Mouse (Mus musculus) small intestine, adult 2 months (tissue): ENCODE measurements around the gene Igfn1. TPM values are rescaled to one million over a fixed set of nuclear protein-coding genes. Genes with fewer than 3 reads are reported as not detected.
A peak's percentile ranks its signal among the peaks of the same experiment; 100 is the strongest.

Source experiments
- H3K27ac ChIP-seq: fragments of 200-500 bp; 2 replicates; pipeline ENCODE4 v1.5.1; 2012; ENCODE audit warnings: low read depth, low read length, control low read depth, inconsistent platforms; ENCODE audit not compliant: insufficient read depth
- H3K27me3 ChIP-seq: fragments of 200-500 bp; 2 replicates; pipeline ENCODE4 v1.6.1; 2012; ENCODE audit warnings: mild to moderate bottlenecking, moderate library complexity, low read length, inconsistent platforms; ENCODE audit not compliant: control insufficient read depth, insufficient read depth
- H3K36me3 ChIP-seq: fragments of 200-500 bp; 2 replicates; pipeline ENCODE4 v1.6.1; 2012; ENCODE audit warnings: mild to moderate bottlenecking, low read length, control low read depth, inconsistent platforms; ENCODE audit not compliant: control insufficient read depth, insufficient read depth
- H3K4me1 ChIP-seq: fragments of 200-500 bp; 2 replicates; pipeline ENCODE4 v1.6.1; 2012; ENCODE audit warnings: low read length, inconsistent platforms, mixed read lengths; ENCODE audit not compliant: control insufficient read depth, insufficient read depth, insufficient read length
- H3K4me3 ChIP-seq: fragments of 200-500 bp; 2 replicates; pipeline ENCODE4 v1.5.1; 2012; ENCODE audit warnings: low read depth, mild to moderate bottlenecking, control low read depth, inconsistent platforms, low read length, moderate library complexity
- CTCF ChIP-seq: fragments of 200-500 bp; IDR thresholded peaks from 2 replicates; pipeline ENCODE4 v1.5.1; 2012; ENCODE audit warnings: low read depth, mild to moderate bottlenecking, control low read depth, inconsistent platforms, low read length, moderate library complexity, mixed read lengths; ENCODE audit not compliant: insufficient replicate concordance, insufficient read length; ENCODE audit errors: extremely low read depth
- POLR2A ChIP-seq: fragments of 200-500 bp; IDR thresholded peaks from 2 replicates; pipeline ENCODE4 v1.6.1; 2012; ENCODE audit warnings: low read depth, mild to moderate bottlenecking, control low read depth, inconsistent platforms, low read length, moderate library complexity
- WGBS: fragments of 180-500 bp; shearing (Covaris S2); methylation state at CpG from one replicate; pipeline ENCODE4 v1.1.7; 2018; 5-methylcytosine and 5-hydroxymethylcytosine counted together
- polyA plus RNA-seq: library from polyadenylated mRNA; depleted of rRNA; stranded (reverse); fragments of >200 nt; gene quantifications from 2 replicates; pipeline ENCODE4 v1.2.3, GENCODE M21; 2012; rRNA removed

Igfn1 gene
- 0.11 and 0.34 TPM in 2 replicates for polyA plus RNA-seq

- TF ChIP-seq CTCF (no peak), POLR2A (no peak)
- no peak within 1 kb of the TSS for H3K4me3 ChIP-seq
- H3K27ac ChIP-seq = no peak within 1 kb of the TSS
- no peaks in the 10 kb centered on the region for H3K36me3 ChIP-seq
- H3K4me1 ChIP-seq = peaks cover 3% of the 10 kb centered on the region; the same call in 1 of the 2 replicates
- 83% methylated on average over 3 of the region's 3 CpGs for WGBS
- H3K27me3 ChIP-seq = peaks cover 3% of the 10 kb centered on the region; the same call in 1 of the 2 replicates
These were observed at the start of gene Igfn1 for GRCm38 (mm10) chr1:136006292-136006748. TSS of gene Igfn1 (minus strand) at chr1:136006342.

GRCm38 (mm10) chr1:136055771-136056170 is 49.6 kb upstream of the Igfn1 start:
- H3K4me1 ChIP-seq = peaks cover 3% of the 10 kb centered on the region
- WGBS = 88% methylated on average over 3 of the region's 3 CpGs
- H3K27me3 ChIP-seq = peaks cover 11% of the 10 kb centered on the region
- no peaks in the 10 kb centered on the region for H3K36me3 ChIP-seq
- no peak overlapping the region for H3K27ac ChIP-seq
- H3K4me3 ChIP-seq = no peak overlapping the region
- no peak for TF ChIP-seq CTCF
- no peak for TF ChIP-seq POLR2A

DNA sequence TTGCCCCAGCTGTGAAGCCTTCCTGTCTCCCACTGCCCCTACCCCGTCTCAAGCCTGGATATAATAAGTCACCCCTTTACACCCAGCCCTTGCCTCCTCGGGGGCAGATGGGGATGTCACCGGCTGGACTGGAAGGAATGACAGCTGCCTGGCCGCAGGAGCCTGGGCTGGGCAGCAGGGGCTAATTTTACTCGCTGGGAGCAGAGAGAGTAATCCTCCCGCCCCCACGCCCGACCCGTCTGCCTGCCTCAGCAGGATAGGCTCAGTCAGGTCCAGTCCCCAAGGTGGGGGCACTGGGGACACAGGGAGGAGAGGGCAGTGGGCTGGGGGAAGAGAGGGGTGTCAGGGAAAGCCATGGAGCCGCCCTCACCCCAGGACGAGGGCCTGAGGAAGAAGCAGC is 46.4 kb upstream of the Igfn1 start, which contains the start of gene Cacna1s:
Cacna1s (plus strand) TSS at position 204 of the 400 bp plus-strand sequence.
- no peak for TF ChIP-seq POLR2A
- no peak for TF ChIP-seq CTCF
- WGBS = 62% methylated on average over 11 of the region's 11 CpGs

GRCm38 (mm10) chr1:136051465-136051864 is 45.3 kb upstream of the Igfn1 start:
- Histone ChIP-seq H3K27ac (no peak overlapping the region), H3K4me1 (no peaks in the 10 kb centered on the region; the same call in 1 of the 2 replicates), H3K4me3 (peak overlapping the region; percentile 17; the same call in 1 of the 2 replicates), H3K27me3 (peaks cover 18% of the 10 kb centered on the region), H3K36me3 (no peaks in the 10 kb centered on the region)
- TF ChIP-seq CTCF = peak; percentile 46; the same call in 1 of the 2 replicates
- TF ChIP-seq POLR2A = no peak
- 2% methylated on average over 6 of the region's 6 CpGs for WGBS

More for the DNA sequence above, 46.4 kb upstream of the Igfn1 start, which contains the start of gene Cacna1s:
- Histone ChIP-seq H3K4me3 (no peak within 1 kb of the TSS), H3K36me3 (no peaks in the 10 kb centered on the region), H3K4me1 (no peaks in the 10 kb centered on the region; the same call in 1 of the 2 replicates), H3K27me3 (peaks cover 18% of the 10 kb centered on the region), H3K27ac (no peak within 1 kb of the TSS)

DNA sequence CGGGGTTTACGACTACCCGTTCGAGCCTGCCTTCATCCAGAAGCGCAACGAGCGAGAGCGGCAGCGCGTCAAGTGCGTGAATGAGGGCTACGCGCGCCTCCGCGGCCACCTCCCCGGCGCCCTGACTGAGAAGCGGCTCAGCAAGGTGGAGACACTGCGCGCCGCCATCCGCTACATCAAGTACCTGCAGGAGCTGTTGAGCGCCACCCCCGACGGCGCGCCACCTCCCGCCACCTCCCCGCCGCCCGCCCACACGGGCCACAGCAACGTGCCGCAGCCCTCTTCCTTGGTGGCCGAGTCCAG is 44.8 kb upstream of the Igfn1 start:
- Histone ChIP-seq H3K36me3 (no peaks in the 10 kb centered on the region), H3K4me1 (no peaks in the 10 kb centered on the region; the same call in 1 of the 2 replicates), H3K4me3 (peak overlapping the region; percentile 17), H3K27me3 (peaks cover 18% of the 10 kb centered on the region), H3K27ac (no peak overlapping the region)
- 1% methylated on average over 36 of the region's 36 CpGs for WGBS
- no peak for TF ChIP-seq CTCF
- TF ChIP-seq POLR2A = no peak

GRCm38 (mm10) chr1:136050312-136051012 is 44.3 kb upstream of the Igfn1 start, which contains the start of gene Ascl5:
TSS of gene Ascl5 (plus strand) at chr1:136050804.
- H3K36me3 ChIP-seq = no peaks in the 10 kb centered on the region
- WGBS = 26% methylated on average over 29 of the region's 29 CpGs
- H3K27me3 ChIP-seq = peaks cover 18% of the 10 kb centered on the region
- no peaks in the 10 kb centered on the region; the same call in 1 of the 2 replicates for H3K4me1 ChIP-seq
- no peak for TF ChIP-seq CTCF
- no peak for TF ChIP-seq POLR2A
- H3K27ac ChIP-seq = no peak within 1 kb of the TSS
- H3K4me3 ChIP-seq = peak within 1 kb of the TSS; percentile 17

DNA sequence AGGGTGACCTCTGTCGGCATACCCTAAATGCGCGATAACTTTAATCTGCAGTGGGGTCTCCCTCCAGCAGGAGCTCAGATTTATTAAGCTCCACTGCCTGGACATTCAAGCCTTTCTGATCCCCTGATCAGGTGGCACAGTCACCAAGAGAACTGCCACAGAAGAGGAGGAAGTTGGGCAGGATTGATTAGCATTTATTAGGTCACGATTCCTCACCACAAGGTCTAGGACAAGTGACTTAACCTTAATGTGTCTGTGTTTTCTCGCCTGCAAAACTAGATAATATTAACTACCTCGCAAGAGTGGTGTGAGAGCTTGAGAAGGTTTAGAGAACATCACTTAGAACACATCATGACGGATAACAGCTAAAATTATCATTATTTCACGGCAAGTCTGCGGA is 41.8 kb upstream of the Igfn1 start:
- TF ChIP-seq POLR2A (no peak), CTCF (no peak)
- Histone ChIP-seq H3K36me3 (no peaks in the 10 kb centered on the region), H3K27me3 (peaks cover 18% of the 10 kb centered on the region), H3K4me3 (no peak overlapping the region), H3K27ac (no peak overlapping the region), H3K4me1 (no peaks in the 10 kb centered on the region; the same call in 1 of the 2 replicates)
- WGBS = 68% methylated on average over 9 of the region's 9 CpGs
